Mouse (Mus musculus) C2C12 (cell line): Measurements from ENCODE around the gene Anks3.

ENCODE experiments used
- CEBPB ChIP-seq: IDR thresholded peaks from one replicate; pipeline ENCODE4 v1.6.1; 2011; ENCODE audit warnings: low read depth, mild to moderate bottlenecking, control low read depth, moderate library complexity
- CTCF ChIP-seq: IDR thresholded peaks from one replicate; pipeline ENCODE4 v1.5.1; 2011; ENCODE audit not compliant: control insufficient read depth, insufficient read depth, insufficient read length
- FOSL1 ChIP-seq: IDR thresholded peaks from one replicate; pipeline ENCODE4 v1.8.0; 2011; ENCODE audit warnings: mild to moderate bottlenecking, low read length; ENCODE audit not compliant: poor library complexity, insufficient read depth, severe bottlenecking
- MAX ChIP-seq: IDR thresholded peaks from one replicate; pipeline ENCODE4 v1.6.1; 2011; ENCODE audit warnings: mild to moderate bottlenecking, control low read depth
- MYOD1 ChIP-seq: IDR thresholded peaks from one replicate; pipeline ENCODE4 v1.6.1; 2011; ENCODE audit warnings: low read depth; ENCODE audit not compliant: control insufficient read depth, insufficient read length
- MYOG ChIP-seq: IDR thresholded peaks from one replicate; pipeline ENCODE4 v1.6.1; 2011; ENCODE audit not compliant: control insufficient read depth, insufficient read length; ENCODE audit errors: extremely low read depth
- USF1 ChIP-seq: IDR thresholded peaks from one replicate; pipeline ENCODE4 v1.6.1; 2011; ENCODE audit warnings: low read depth, mild to moderate bottlenecking, control low read depth, moderate library complexity

- TF ChIP-seq CTCF (no peak), USF1 (no peak), MAX (no peak), FOSL1 (no peak), MYOD1 (no peak), CEBPB (no peak), MYOG (no peak)
These were observed 25.0 kb downstream of the Anks3 start for GRCm38 (mm10) chr16:4938989-4939388.
